Mouse (Mus musculus): ENCODE results near the gene Cpa2. TPM values are rescaled to one million over a fixed set of nuclear protein-coding genes. Genes with fewer than 3 reads are reported as not detected.

Cpa2 gene
- polyA plus RNA-seq, 1 experiment: not detected

GRCm38 (mm10) chr6:30550496-30551192, 9.3 kb downstream of the Cpa2 start:
- no peak overlapping the region for H3ac ChIP-seq (ENCODE audit: control insufficient read depth, insufficient read length, low read depth)
- TF ChIP-seq CEBPB (IDR thresholded peaks at IDR 0.05; ENCODE audit: low read depth) (peak; percentile 83), MAX (IDR thresholded peaks at IDR 0.05) (no peak)

GRCm38 (mm10) chr6:30551193-30551515, 9.8 kb downstream of the Cpa2 start:
- Histone ChIP-seq H3K79me3 (ENCODE audit: low read depth) (no peaks in the 10 kb centered on the region), H3K36me3 (ENCODE audit: control insufficient read depth, insufficient read depth) (no peaks in the 10 kb centered on the region), H3K79me2 (ENCODE audit: control insufficient read depth, insufficient read depth) (no peaks in the 10 kb centered on the region), H3K4me3 (ENCODE audit: insufficient read depth, poor library complexity, severe bottlenecking) (no peak overlapping the region), H3ac (ENCODE audit: control insufficient read depth, insufficient read length, low read depth) (no peak overlapping the region), H3K27me3 (ENCODE audit: control insufficient read depth, insufficient read depth, insufficient read length) (no peaks in the 10 kb centered on the region)
- TF ChIP-seq CTCF (IDR thresholded peaks at IDR 0.05; ENCODE audit: control insufficient read depth, insufficient read depth, insufficient read length): no peak
- TF ChIP-seq MYOD1 (IDR thresholded peaks at IDR 0.05; ENCODE audit: control insufficient read depth, insufficient read length, low read depth): no peak
- TF ChIP-seq MAX (IDR thresholded peaks at IDR 0.05): no peak
- TF ChIP-seq USF1 (IDR thresholded peaks at IDR 0.05; ENCODE audit: low read depth): no peak
- TF ChIP-seq MYOG (IDR thresholded peaks at IDR 0.05; ENCODE audit: control insufficient read depth, extremely low read depth, insufficient read length): no peak

More at GRCm38 (mm10) chr6:30550496-30551192, 9.3 kb downstream of the Cpa2 start:
- no peak overlapping the region for H3K4me3 ChIP-seq (ENCODE audit: insufficient read depth, poor library complexity, severe bottlenecking)
- no peaks in the 10 kb centered on the region for H3K79me2 ChIP-seq (ENCODE audit: control insufficient read depth, insufficient read depth)
- H3K27me3 ChIP-seq (ENCODE audit: control insufficient read depth, insufficient read depth, insufficient read length): no peaks in the 10 kb centered on the region
- H3K79me3 ChIP-seq (ENCODE audit: low read depth): no peaks in the 10 kb centered on the region
- no peaks in the 10 kb centered on the region for H3K36me3 ChIP-seq (ENCODE audit: control insufficient read depth, insufficient read depth)

GRCm38 (mm10) chr6:30551644-30552580, 10.5 kb downstream of the Cpa2 start:
- H3ac ChIP-seq (ENCODE audit: control insufficient read depth, insufficient read length, low read depth): no peak overlapping the region
- no peak overlapping the region for H3K4me3 ChIP-seq (ENCODE audit: insufficient read depth, poor library complexity, severe bottlenecking)
- H3K36me3 ChIP-seq (ENCODE audit: control insufficient read depth, insufficient read depth): no peaks in the 10 kb centered on the region
- no peaks in the 10 kb centered on the region for H3K79me3 ChIP-seq (ENCODE audit: low read depth)
- H3K27me3 ChIP-seq (ENCODE audit: control insufficient read depth, insufficient read depth, insufficient read length): no peaks in the 10 kb centered on the region
- TF ChIP-seq USF1 (IDR thresholded peaks at IDR 0.05; ENCODE audit: low read depth): no peak
- no peak for TF ChIP-seq CTCF (IDR thresholded peaks at IDR 0.05; ENCODE audit: control insufficient read depth, insufficient read depth, insufficient read length)
- TF ChIP-seq MYOD1 (IDR thresholded peaks at IDR 0.05; ENCODE audit: control insufficient read depth, insufficient read length, low read depth): no peak
- no peak for TF ChIP-seq MAX (IDR thresholded peaks at IDR 0.05)
- TF ChIP-seq CEBPB (IDR thresholded peaks at IDR 0.05; ENCODE audit: low read depth): no peak
- TF ChIP-seq FOSL1 (IDR thresholded peaks at IDR 0.05; ENCODE audit: insufficient read depth, low read length, poor library complexity, severe bottlenecking): no peak
- no peak for TF ChIP-seq MYOG (IDR thresholded peaks at IDR 0.05; ENCODE audit: control insufficient read depth, extremely low read depth, insufficient read length)
- no peaks in the 10 kb centered on the region for H3K79me2 ChIP-seq (ENCODE audit: control insufficient read depth, insufficient read depth)

GRCm38 (mm10) chr6:30552628-30553027, 11.2 kb downstream of the Cpa2 start:
- no peaks in the 10 kb centered on the region for H3K79me3 ChIP-seq (ENCODE audit: low read depth)
- no peak overlapping the region for H3K4me3 ChIP-seq (ENCODE audit: insufficient read depth, poor library complexity, severe bottlenecking)
- no peaks in the 10 kb centered on the region for H3K79me2 ChIP-seq (ENCODE audit: control insufficient read depth, insufficient read depth)
- H3ac ChIP-seq (ENCODE audit: control insufficient read depth, insufficient read length, low read depth): no peak overlapping the region
- TF ChIP-seq CEBPB (IDR thresholded peaks at IDR 0.05; ENCODE audit: low read depth) (no peak), MYOG (IDR thresholded peaks at IDR 0.05; ENCODE audit: control insufficient read depth, extremely low read depth, insufficient read length) (no peak)
- no peaks in the 10 kb centered on the region for H3K27me3 ChIP-seq (ENCODE audit: control insufficient read depth, insufficient read depth, insufficient read length)
- no peaks in the 10 kb centered on the region for H3K36me3 ChIP-seq (ENCODE audit: control insufficient read depth, insufficient read depth)

GRCm38 (mm10) chr6:30553381-30554010, 12.1 kb downstream of the Cpa2 start:
- TF ChIP-seq CEBPB (IDR thresholded peaks at IDR 0.05; ENCODE audit: low read depth): no peak
- TF ChIP-seq MAX (IDR thresholded peaks at IDR 0.05): no peak
- no peaks in the 10 kb centered on the region for H3K79me2 ChIP-seq (ENCODE audit: control insufficient read depth, insufficient read depth)
- H3K4me3 ChIP-seq (ENCODE audit: insufficient read depth, poor library complexity, severe bottlenecking): no peak overlapping the region
- H3K36me3 ChIP-seq (ENCODE audit: control insufficient read depth, insufficient read depth): no peaks in the 10 kb centered on the region
- no peaks in the 10 kb centered on the region for H3K79me3 ChIP-seq (ENCODE audit: low read depth)
- H3K27me3 ChIP-seq (ENCODE audit: control insufficient read depth, insufficient read depth, insufficient read length): no peaks in the 10 kb centered on the region
- no peak overlapping the region for H3ac ChIP-seq (ENCODE audit: control insufficient read depth, insufficient read length, low read depth)

- Histone ChIP-seq H3K4me3 (ENCODE audit: insufficient read depth, poor library complexity, severe bottlenecking) (no peak overlapping the region), H3ac (ENCODE audit: control insufficient read depth, insufficient read length, low read depth) (no peak overlapping the region), H3K36me3 (ENCODE audit: control insufficient read depth, insufficient read depth) (no peaks in the 10 kb centered on the region), H3K79me3 (ENCODE audit: low read depth) (no peaks in the 10 kb centered on the region), H3K27me3 (ENCODE audit: control insufficient read depth, insufficient read depth, insufficient read length) (no peaks in the 10 kb centered on the region), H3K79me2 (ENCODE audit: control insufficient read depth, insufficient read depth) (no peaks in the 10 kb centered on the region)
- TF ChIP-seq USF1 (IDR thresholded peaks at IDR 0.05; ENCODE audit: low read depth): no peak
Observed at GRCm38 (mm10) chr6:30554092-30554491, 12.7 kb downstream of the Cpa2 start.
